Mouse (Mus musculus) heart, adult 11 months (tissue): ENCODE data around the gene Chd2.

ENCODE experiments used
- DNase-seq: peaks from one replicate; pipeline ENCODE4 v3.0.0; 2022

Gene Chd2

DNA sequence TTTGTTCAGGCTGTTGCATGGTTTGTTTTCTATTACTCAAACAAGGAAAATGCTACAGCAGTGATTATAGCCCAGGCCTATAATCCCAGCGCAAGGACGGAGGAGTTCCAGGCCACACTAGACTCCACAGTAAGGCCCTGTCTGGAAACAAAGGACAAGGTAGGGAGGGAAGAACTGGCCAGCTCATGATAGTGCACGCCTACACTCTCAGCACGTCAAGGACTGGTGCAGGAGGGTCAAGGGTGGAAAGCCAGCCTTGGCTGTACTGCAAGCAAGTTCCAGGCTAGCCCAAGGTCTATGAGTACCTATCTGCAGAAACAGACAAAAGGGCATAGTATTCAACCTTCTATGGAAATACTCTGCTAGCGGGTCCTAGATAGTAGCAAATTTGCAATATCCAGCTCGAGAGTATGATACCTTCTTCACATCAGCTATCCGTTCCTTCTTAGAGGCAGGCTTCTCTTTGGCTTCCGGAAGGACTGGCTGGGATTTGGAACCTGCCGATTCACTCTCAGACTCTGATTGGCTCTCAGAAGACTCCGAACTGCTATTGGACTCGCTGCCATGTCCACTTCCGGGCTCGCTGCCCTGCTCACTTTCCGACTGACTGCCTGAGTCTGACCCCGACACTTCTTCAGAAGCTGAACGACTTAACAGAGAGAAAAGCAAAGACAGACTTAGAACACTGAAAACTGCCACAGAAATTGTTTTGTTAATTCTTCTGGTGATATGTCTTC is 22.4 kb downstream of the Chd2 start:
- DNase-seq = peak; percentile 89

DNA sequence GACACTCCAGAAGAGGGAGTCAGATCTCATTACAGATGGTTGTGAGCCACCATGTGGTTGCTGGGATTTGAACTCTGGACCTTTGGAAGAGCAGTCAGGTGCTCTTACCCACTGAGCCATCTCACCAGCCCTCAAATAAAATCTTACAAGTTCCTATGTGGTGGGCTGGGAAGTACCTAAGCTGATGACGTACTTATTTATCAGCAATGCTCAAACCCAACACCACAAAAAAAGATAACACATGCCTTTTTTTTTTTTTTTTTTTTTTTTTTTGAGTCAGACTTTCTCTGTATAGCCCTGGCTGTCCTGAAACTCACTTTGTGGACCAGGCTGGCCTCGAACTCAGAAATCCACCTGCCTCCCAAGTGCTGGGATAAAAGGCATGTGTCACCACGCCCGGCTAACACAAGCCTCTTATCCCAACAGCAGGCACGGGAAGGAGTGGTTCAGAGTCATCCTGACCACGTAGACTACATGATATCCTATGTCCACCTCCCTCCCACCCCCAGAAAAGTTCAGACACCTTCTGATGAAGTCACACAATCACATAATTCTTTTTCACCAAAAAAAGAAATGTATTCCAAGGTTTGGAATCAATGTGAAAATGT is 23.2 kb downstream of the Chd2 start:
- DNase-seq = peak; percentile 85

DNA sequence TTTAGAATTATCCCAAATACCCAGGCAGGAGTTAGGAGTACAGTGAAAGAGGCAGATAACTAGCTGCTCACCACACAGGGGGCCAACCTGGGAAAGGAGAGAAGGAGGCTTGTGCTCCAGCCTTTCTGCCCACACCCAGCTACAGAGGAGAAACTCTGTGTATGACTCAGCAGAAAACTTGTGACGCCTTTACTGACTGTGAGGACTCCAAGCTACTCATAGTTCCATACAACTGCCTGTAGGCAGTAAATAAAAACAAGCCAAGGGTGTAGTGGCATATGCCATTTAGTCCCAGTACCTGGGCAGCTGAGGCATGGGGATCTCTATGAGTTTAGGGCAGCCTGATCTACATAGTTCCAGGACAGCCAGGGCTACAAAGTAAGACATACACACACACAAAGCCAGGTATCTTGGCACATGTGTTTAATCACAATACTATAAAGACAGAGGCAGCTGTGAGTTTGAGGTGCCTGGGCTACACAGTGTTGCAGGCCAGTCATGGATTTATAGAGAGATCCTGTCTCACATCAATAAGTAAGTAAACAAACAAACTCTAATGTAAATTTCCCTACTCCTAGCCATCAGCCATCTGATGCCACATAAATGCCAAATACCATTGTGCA is 24.1 kb downstream of the Chd2 start:
- DNase-seq = no peak

DNA sequence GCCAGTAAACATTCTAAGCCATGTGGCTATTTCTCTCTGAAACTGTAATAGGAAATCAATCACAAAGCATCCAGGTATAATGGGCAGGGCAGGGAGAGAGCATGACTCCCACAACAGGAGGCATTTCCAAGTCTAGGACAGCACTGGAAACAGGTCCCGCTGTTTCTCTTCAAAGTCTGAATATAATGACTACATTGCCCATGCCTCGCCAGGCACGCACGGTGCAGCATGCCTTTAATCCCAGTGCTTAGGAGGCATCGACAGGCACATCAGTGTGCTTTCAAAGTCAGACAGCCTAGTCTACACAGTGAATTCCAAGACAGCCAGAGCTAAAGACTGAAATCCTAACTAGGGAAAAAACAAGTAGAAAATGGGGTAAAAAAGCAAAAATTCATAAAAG is 24.8 kb downstream of the Chd2 start:
- DNase-seq = no peak

DNA sequence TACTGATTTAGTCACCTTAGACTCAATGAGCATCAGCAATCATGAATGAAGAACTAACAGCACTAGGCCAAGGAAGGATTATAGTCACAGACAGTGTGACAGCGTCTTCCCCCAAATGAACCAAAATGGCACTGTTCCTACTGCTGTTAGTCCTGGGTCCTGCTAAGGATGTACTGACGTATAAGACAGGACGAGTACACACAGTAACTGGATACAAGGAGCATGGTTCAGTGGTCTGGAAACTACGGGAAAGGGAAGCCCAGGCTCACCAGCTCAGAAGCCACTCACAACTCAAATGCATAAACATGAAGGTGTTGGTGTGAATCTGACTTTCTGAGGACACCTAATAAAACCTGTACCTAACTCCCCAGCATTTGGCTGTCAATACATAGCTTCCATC is 27.1 kb downstream of the Chd2 start:
- no peak for DNase-seq

DNA sequence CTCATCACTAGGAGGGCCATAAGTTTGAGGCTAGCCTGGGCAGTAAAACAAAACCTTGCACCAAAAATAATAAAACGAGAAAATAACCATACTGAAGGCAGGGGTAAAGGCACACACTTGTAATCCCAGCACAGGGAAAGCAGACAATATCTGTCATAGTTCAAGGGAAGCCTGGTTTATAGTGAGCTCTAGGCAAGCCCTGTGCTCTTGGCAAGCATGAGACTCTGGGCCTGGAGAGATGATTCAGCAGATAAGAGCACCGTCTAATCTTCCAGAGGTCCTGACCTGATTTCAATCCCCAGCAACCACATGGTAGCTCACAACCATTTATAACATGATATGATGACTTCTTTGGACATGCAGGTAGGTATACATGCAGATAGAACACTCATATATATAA is 29.2 kb downstream of the Chd2 start:
- no peak for DNase-seq

DNA sequence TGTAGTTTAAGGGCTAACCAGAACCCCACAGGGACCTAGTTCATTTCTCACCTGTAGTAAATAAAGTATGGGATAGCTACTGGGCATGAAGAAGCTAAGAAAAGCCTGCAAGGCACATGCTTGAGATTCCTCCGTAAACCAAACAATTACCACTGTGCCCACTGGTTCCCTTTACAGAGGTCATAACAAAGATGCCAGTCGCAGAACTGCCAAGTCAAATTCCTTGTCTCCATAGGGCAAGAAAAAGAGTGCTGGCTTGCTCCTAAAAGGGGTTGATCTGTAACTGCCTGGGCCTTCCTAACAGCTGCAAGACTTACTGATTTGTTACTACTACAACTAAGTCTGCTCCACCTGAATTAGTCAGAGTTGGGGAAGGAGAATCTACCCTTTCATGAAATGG is 32.9 kb downstream of the Chd2 start:
- no peak for DNase-seq

DNA sequence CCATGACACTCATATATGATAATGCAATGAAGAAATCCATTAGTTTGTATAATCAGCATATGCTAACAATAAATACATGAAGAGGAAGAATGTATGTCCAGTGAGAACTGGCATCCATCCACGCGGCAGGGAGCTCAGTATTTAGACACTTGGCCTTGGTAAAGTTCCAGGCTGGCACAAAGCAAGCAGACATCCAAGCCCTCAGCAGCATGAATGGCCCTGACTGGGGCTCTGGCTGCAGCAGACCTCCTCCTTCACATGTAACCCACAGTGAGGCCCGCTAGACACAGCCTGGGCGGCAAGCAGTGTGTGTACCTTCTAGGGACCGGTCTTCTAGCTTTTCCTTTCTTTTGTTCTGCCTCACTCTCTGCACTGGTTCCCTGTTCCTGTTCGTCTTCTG is 34.1 kb downstream of the Chd2 start:
- DNase-seq = peak; percentile 93

DNA sequence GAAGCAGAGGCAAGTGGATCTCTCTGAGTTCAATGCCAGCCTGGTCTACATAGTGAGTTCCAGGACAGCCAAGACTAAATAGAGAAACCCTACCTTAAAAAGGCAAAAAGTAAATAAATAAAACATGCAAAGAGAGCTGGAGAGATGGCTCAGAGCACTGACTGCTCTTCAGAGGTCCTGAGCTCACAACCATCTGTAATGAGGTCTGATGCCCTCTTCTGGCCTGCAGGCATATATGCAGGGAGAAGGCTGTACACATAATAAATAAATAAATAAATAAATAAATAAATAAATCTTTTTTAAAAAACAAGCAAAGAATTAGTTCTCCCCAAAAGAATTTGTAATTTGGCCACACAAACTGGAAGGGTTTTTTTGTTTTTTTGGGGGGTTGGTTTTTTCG is 34.8 kb downstream of the Chd2 start:
- no peak for DNase-seq

DNA sequence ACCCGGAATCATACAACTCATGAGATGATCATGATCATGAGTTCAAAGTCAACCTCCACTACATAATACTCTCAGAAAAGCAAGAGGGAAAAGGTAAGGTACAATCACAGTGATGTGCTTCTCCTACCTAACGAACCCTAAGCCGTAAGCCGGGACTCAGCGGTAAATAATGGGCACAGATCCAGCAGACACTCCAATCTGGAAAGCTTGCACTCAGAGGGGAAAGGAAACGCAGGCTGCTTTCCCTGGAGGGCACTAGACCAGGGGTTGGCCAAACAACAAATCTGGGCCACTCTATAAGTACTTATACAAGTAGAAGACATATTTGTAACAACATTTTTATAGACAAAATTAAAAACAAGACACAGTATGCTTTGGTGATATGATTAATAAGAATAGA is 36.4 kb downstream of the Chd2 start:
- DNase-seq = no peak

DNA sequence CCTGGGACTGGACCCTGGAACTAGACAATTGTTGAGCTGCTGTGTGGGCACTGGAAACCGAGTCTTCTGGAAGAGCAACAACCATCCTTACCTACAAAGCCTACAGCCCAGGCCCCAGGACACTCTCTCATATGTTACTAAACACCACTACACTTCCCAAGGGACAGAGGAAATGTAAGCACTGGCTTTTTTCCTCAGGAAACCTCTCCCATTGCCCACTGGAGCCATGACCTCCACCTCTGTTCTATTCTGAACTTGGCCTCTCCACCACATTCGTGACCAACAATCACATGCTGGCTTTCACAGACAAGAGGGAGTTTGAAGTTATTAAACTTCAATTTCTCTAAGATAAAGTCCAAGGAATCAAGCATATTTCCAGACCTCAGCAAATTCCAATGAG is 43.4 kb downstream of the Chd2 start:
- peak; percentile 91 for DNase-seq

DNA sequence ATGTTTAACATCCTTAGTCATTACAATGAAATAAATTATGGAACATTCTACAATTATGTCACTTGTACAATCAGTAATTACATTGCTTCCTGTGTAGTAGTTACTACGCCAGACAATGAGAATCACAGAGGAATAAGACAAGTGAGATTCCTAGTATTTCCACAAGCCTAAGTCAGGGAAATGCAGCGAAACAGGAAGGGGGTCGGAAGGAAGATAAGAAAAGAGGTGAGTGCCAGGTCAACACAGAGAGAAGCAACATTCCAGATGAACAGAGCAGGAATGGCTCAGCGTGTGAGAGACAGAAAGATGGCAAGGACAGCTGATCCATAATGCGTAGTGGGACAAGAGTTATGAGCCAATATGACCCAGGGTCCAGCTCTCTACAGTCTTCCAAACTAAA is 52.4 kb downstream of the Chd2 start:
- DNase-seq = peak; percentile 90

DNA sequence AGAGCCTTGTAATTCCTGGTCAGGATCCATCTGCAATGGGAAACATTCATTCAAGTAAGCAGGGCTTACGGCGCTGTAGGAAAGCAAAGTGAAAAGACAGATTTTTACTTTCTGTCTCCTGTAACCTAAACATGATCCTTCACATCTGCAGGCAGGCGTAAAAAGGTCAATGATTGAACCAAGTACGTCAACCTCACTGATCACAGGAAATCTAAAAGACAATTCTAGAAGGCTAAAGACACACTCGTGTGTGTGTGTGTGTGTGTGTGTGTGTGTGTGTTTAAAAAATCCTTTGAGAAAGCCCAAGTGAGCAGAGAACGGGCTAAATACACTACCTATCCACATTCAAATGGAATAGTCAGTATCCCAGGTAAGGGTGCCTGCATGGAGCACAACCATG is 60.5 kb downstream of the Chd2 start:
- DNase-seq = no peak

DNA sequence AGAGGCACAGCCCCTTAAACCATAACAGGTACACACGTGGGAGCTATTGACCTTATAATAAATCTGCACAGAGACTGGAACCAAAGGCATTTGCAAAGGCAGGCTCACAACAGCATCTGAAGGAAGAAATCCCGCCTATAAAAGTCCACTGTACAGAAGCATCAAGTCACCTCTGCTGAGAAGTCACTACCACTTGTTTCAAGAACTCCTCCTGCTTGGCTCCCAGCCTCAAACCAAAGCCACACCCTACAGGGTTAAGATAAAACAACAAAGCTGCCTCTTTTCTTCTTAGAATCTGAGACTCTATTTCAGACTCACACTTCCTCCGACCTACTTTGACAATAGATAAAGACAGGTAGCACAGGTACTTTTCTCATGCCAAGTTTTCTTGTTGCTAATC is 62.1 kb downstream of the Chd2 start:
- no peak for DNase-seq

DNA sequence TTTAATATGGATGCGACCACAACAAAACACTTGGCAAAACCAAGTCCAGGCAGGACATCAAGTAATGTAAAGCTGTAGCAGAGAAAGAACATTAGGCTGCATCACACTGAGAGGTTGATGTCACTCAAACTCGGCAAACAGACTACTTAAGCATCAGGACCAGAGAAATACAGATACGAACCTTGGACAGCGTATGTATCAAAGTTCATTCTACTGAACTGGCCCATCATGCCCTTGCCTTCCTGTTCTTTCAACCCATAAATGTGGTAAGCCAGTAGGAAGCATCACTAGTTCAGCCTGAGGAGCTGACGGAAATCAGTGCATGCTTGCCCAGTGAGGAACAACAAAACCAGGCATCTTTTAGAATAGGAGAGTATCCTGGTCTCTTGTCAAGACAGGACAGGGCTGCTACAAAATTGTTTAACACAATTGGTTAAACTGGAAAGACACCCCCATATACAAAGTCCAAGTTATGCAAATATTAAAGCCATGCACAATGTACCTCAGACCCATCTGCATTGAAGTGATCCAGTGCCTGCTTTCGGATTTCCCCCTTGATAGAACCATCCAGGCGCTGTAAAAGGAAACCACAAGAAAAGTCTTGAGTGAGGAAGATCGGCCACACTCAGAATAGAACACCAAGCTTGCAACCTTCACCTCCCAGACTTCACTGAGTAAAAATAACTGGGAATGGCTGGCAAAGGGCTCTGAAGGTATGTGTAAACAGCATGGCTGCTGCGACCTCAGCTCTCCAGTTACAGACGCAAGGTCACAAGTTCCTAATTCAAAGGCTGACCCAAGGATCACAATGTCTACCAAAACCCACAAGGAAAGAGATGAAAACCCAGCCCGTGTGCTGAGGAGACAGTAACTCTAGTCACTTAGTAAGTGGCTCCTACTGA is 63.2 kb downstream of the Chd2 start:
- DNase-seq = no peak

DNA sequence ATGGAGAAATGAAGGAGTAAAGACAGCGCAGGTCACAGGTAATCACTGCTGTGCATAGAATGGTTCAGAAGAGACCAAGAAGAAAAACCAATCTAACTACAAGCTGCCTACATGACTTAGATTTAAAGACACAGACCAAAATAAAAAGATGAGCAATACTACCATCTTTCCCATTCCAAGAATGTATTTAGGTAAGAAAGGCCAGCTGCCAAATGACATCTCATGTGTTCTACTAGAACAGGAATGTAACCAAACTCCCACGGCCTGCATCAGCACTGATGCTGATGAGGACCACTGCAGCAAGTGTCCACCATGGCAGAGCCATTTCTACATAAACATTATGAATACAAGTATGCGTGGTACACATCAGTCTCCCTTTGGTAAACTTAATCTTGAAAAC is 73.9 kb downstream of the Chd2 start:
- no peak for DNase-seq

DNA sequence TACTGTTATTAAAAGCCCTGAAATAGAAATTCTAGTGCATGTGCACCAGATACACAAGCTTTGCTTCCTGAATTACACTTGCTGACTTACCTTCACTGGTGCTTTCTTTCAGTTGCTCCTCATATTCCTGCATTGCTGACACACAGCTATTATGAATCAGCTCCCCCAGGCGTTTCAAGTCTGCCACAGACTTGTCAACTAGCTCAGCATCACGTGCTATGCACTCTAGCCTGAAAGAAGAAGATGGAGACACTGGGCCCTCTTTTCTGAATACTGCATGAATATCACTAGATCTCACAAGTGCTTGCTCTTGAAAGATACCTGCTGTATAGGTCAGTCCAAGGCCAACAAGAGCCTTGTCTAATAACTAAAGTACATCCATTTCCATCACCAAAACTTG is 78.1 kb downstream of the Chd2 start:
- peak; percentile 71 for DNase-seq

DNA sequence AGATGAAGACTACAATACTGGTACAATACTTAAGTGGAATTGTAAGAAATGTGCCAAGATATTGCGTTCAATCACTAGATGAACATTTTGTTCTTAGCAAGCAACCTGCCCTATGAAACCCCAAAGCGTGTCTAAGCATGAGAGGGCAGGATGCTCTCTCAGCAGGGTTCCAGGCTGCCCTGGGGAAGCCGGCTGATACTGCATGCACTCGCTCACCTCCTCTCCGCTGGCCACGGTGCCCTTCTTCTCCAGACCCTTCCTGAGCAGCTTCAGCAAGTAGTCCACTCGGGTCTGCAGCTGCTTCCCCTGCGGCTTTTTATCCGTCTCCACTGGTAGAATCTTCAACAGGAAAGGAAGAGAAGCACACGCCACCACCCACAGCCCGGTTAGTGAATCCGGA is 87.5 kb downstream of the Chd2 start:
- peak; percentile 66 for DNase-seq

DNA sequence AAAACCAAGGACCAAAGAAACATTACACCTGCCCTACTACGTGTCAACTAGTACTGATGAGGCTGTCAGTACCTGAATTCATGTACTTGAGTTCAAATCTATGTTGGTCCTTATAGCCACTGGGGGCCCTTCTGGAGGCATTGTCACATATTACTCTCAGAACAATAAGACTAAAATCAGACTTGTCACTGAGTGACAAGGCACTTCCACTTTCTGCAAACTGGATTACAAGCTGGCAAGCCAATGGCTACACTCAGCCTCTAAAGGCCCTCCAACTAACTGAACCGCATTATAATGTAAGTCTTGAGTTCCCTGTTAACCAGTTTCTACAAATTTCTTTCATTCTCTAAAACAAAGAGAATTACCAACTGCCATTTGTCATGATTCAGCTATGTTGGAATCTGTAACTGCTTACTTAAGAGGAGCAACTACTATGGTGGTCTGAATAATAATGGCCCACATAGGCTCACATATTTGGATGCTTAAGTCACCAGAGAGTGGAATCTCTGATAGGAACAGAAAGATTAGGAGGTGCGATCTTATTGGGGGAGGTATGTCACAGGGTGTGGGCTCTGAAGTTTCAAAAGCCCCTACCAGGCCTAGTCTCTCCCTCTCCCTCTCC is 89.3 kb downstream of the Chd2 start:
- peak; percentile 75 for DNase-seq

DNA sequence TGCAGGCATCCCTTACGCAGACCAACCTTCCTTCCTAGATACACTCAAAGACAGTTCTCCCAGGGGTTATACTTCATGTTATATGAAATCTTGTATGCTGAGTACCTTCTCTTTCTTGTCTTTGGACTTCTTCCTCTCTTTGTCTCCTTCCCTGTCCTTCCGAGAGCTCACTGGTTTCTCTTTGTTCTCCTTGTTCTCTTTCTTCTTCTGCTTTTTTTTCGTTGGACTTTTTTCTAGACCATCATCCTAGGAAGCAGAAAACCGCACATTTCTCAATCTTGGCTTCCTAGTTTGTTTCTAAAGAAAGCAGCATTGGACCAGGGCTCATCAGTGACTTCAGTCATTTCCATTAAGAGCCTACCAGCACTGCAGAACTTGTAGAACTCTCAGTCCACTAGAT is 90.0 kb downstream of the Chd2 start:
- no peak for DNase-seq

DNA sequence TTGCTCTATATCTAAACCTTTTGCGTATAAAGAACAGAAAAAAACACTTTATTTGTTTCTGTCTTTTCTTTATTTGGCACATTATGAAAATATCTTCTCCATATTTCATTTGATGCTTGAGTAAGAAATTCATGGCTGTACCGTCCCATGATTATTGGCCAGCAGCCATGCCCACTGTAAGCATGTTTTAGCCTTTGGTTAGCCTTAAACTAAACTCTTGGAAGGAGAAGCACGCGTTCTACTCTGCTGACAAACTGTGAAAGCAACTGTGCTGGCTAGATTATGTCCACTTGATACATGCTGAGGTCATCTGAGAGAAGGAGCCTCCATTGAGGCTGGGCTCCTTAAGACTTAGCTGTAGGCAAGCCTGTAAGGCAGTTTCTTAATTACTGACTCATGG is 99.4 kb downstream of the Chd2 start:
- DNase-seq = peak; percentile 72

DNA sequence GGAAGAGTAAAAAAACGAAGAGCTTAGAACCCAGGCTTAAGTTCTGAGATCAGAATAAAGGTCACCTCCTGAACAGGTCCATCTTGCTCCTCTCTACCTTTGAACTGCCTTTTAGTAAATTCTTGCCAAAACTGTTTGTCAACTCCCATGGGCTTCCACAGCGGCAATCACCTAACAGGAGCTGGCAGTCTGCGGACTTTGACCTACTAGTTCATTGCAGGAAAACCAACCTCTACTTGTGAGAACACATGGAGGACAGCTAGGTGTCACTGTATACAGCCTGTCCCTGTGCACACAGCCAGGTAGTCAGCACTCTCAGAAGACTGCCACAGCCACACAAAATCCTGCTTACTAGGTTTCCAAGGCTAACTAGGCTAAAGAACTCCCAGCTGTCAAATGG is 99.8 kb downstream of the Chd2 start:
- DNase-seq = peak; percentile 28

DNA sequence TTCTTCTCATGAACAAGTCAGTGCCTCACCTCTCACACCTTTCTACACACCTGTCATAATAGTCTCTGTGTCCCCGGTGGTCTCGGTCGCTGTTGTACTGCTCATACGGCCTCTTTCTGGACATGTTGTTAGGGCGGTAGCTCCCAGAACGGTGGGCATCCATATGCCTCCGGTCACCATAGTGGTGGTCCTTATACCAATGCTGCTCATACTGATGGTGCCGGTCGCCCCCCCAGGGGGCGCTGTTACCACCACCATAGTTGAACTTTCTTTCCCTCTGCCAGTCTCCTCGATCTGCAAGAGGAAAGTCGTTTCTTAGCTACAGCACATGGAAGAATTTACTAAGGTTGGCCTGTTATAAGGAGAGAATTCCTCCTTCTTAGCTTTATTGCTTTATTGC is 105.9 kb downstream of the Chd2 start:
- no peak for DNase-seq
